Mouse (Mus musculus): Measurements from ENCODE around the gene Plk4. TPM values are rescaled to one million over a fixed set of nuclear protein-coding genes. Genes with fewer than 3 reads are reported as not detected.
"Not testable (repeated sequence)": the region's sequence is repeated elsewhere in the genome, so short reads cannot be mapped to it uniquely, and the experiment has no call there.

Gene Plk4
- polyA plus RNA-seq, 1 experiment from 2014 or later, result 13.0 TPM

DNA sequence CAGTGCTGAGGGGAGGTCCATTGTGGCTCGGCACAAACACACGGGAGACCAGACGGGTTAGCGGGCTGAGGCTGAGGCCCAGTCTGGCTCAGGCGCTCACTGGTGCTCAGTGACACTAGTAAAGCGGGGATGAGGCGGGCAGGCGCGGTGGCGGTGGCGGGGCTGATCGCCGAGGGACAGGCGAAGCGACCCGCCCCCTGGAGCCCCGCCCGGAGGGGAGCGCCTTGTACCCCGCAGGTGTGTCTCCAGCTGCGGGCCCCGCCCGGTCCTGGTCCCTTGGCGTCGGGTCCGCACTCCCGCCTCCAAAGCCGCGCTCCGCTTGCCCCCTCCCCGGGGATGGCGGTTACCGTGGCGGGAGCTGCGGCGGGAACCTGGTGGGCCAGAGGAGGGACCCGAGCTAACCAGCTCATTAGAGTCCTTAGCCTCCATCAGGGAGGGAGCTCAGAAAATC lies 579 bp downstream of the Plk4 start:
- Histone ChIP-seq H3K27ac (replicated peaks) (peak overlapping the region; percentile 74), H3K4me3 (ENCODE audit: low read depth, low read length) (peak overlapping the region; percentile 81), H3K9ac (ENCODE audit: low read length) (peak overlapping the region; percentile 83), H3K4me1 (replicated peaks; ENCODE audit: control insufficient read depth, insufficient read depth) (no peaks in the 10 kb centered on the region), H3K9me3 (ENCODE audit: control insufficient read depth, low read length) (no peaks in the 10 kb centered on the region), H3K36me3 (ENCODE audit: control insufficient read depth, insufficient read depth, low read length) (0 out of 2 replicates have a peak, but pooled peaks cover 3% of the 10 kb centered on the region), H3K4me2 (replicated peaks; ENCODE audit: low read depth) (peak overlapping the region; percentile 97), H3K27me3 (ENCODE audit: control insufficient read depth, insufficient read depth, low read length) (no peaks in the 10 kb centered on the region)
- TF ChIP-seq EP300 (optimal IDR thresholded peaks at IDR 0.05), result no peak
- no peak for TF ChIP-seq CTCF (IDR thresholded peaks at IDR 0.05; ENCODE audit: low read depth)
- under 1% methylated on average over 28 of the region's 37 CpGs for WGBS
- peak; percentile 68 for ATAC-seq (ENCODE audit: low FRiP score, low TSS enrichment)
- peak; percentile 63 for DNase-seq (ENCODE audit: low spot score)

DNA sequence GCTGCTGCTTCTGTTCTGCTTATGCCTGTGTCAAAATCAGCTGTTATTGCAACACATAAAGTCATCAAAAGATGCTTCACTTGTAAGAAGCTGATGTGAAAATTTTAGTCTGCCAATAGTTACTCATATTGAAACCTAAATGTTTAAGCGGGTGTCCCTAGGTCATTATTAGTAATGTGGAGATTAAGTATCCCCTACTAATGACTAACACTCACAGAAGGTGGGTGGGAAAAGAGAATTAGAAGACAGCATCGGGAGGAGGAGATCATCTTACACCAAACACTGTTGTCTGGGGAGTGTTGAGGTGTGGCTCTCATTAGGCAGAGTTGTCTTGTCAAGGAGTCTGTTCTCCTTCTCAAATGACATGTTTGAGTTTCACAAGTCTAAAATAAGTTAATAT lies 7.1 kb downstream of the Plk4 start:
- Histone ChIP-seq H3K4me2 (replicated peaks; ENCODE audit: low read depth) (no peak overlapping the region), H3K4me3 (ENCODE audit: low read depth, low read length) (no peak overlapping the region), H3K27me3 (ENCODE audit: control insufficient read depth, insufficient read depth, low read length) (no peaks in the 10 kb centered on the region), H3K9ac (ENCODE audit: low read length) (no peak overlapping the region), H3K27ac (replicated peaks) (no peak overlapping the region), H3K36me3 (ENCODE audit: control insufficient read depth, insufficient read depth, low read length) (0 out of 2 replicates have a peak, but pooled peaks cover 3% of the 10 kb centered on the region), H3K4me1 (replicated peaks; ENCODE audit: control insufficient read depth, insufficient read depth) (no peaks in the 10 kb centered on the region), H3K9me3 (ENCODE audit: control insufficient read depth, low read length) (no peaks in the 10 kb centered on the region)
- no peak for DNase-seq (ENCODE audit: low spot score)
- ATAC-seq (ENCODE audit: low FRiP score, low TSS enrichment), result no peak
- TF ChIP-seq CTCF (IDR thresholded peaks at IDR 0.05; ENCODE audit: low read depth), result no peak
- TF ChIP-seq EP300 (optimal IDR thresholded peaks at IDR 0.05), result no peak
- WGBS, result 61% methylated on average over 2 of the region's 2 CpGs

DNA sequence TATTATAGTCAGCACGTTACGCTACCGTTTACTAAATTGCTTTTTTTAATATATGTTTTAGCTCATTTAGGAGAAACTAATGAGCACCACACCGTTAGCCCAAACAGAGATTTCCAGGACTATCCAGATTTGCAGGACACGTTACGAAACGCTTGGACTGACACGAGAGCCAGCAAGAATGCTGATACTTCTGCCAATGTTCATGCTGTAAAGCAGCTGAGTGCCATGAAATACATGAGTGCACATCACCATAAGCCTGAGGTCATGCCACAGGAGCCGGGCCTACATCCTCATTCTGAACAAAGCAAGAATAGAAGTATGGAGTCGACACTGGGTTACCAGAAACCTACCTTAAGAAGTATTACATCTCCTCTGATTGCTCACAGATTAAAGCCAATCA lies 8.9 kb downstream of the Plk4 start:
- Histone ChIP-seq H3K27ac (replicated peaks) (no peak overlapping the region), H3K36me3 (ENCODE audit: control insufficient read depth, insufficient read depth, low read length) (0 out of 2 replicates have a peak, but pooled peaks cover 3% of the 10 kb centered on the region), H3K4me1 (replicated peaks; ENCODE audit: control insufficient read depth, insufficient read depth) (no peaks in the 10 kb centered on the region), H3K4me2 (replicated peaks; ENCODE audit: low read depth) (no peak overlapping the region), H3K4me3 (ENCODE audit: low read depth, low read length) (no peak overlapping the region), H3K27me3 (ENCODE audit: control insufficient read depth, insufficient read depth, low read length) (no peaks in the 10 kb centered on the region), H3K9me3 (ENCODE audit: control insufficient read depth, low read length) (no peaks in the 10 kb centered on the region), H3K9ac (ENCODE audit: low read length) (no peak overlapping the region)
- 93% methylated on average over 10 of the region's 10 CpGs for WGBS
- DNase-seq (ENCODE audit: low spot score) (no peak), ATAC-seq (ENCODE audit: low FRiP score, low TSS enrichment) (no peak)
- TF ChIP-seq CTCF (IDR thresholded peaks at IDR 0.05; ENCODE audit: low read depth), result no peak
- TF ChIP-seq EP300 (optimal IDR thresholded peaks at IDR 0.05), result no peak

DNA sequence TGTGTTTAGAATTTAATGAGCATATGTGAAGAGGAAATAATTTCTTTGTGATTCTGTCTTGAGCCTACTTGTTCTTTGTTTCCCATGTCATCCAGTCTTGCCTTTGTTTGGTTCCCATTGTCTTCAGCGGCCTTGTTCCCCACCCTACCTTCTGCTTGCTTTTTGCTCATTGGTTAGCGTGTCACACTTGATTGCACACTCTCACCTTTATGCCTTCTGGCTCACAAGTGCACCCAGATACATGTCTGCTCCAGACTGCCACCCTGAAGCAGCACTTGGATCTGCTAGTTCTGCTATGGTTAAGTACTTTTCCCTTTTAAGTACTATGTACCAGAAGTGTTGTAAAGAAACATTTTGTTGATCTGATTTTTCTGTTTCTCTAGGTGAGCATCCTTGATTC lies 10.1 kb downstream of the Plk4 start:
- 80% methylated on average over 2 of the region's 2 CpGs for WGBS
- H3K4me3 ChIP-seq (ENCODE audit: low read depth, low read length), result no peak overlapping the region
- H3K9me3 ChIP-seq (ENCODE audit: control insufficient read depth, low read length), result no peaks in the 10 kb centered on the region
- H3K27ac ChIP-seq (replicated peaks), result no peak overlapping the region
- H3K4me1 ChIP-seq (replicated peaks; ENCODE audit: control insufficient read depth, insufficient read depth), result no peaks in the 10 kb centered on the region
- ATAC-seq (ENCODE audit: low FRiP score, low TSS enrichment), result no peak
- no peak for DNase-seq (ENCODE audit: low spot score)
- no peaks in the 10 kb centered on the region for H3K27me3 ChIP-seq (ENCODE audit: control insufficient read depth, insufficient read depth, low read length)
- no peak overlapping the region for H3K4me2 ChIP-seq (replicated peaks; ENCODE audit: low read depth)
- H3K9ac ChIP-seq (ENCODE audit: low read length), result no peak overlapping the region
- 0 out of 2 replicates have a peak, but pooled peaks cover 3% of the 10 kb centered on the region for H3K36me3 ChIP-seq (ENCODE audit: control insufficient read depth, insufficient read depth, low read length)
- TF ChIP-seq EP300 (optimal IDR thresholded peaks at IDR 0.05), result no peak
- no peak for TF ChIP-seq CTCF (IDR thresholded peaks at IDR 0.05; ENCODE audit: low read depth)

DNA sequence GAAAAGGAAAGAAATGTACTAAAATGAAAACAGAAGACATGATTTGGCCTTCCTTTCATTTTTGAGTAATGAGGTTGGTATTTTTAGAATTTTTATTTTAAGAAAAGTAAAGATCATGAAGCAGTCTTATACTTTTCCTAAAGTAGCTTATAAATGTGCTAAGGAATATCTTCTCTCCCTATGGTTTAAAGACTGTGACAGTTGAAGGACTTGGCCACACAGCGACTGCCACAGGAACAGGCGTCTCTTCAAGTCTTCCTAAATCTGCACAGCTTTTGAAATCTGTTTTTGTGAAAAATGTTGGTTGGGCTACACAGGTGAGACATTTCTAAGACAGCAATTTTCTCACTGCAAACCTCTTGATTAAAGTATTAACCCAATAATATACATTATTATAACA lies 13.5 kb downstream of the Plk4 start:
- Histone ChIP-seq H3K9ac (ENCODE audit: low read length) (no peak overlapping the region), H3K27me3 (ENCODE audit: control insufficient read depth, insufficient read depth, low read length) (no peaks in the 10 kb centered on the region), H3K36me3 (ENCODE audit: control insufficient read depth, insufficient read depth, low read length) (no peaks in the 10 kb centered on the region), H3K4me3 (ENCODE audit: low read depth, low read length) (no peak overlapping the region), H3K4me1 (replicated peaks; ENCODE audit: control insufficient read depth, insufficient read depth) (no peaks in the 10 kb centered on the region), H3K9me3 (ENCODE audit: control insufficient read depth, low read length) (no peaks in the 10 kb centered on the region), H3K27ac (replicated peaks) (no peak overlapping the region), H3K4me2 (replicated peaks; ENCODE audit: low read depth) (no peak overlapping the region)
- DNase-seq (ENCODE audit: low spot score) (no peak), ATAC-seq (ENCODE audit: low FRiP score, low TSS enrichment) (no peak)
- 98% methylated on average over 2 of the region's 2 CpGs for WGBS
- TF ChIP-seq CTCF (IDR thresholded peaks at IDR 0.05; ENCODE audit: low read depth) (no peak), EP300 (optimal IDR thresholded peaks at IDR 0.05) (no peak)

DNA sequence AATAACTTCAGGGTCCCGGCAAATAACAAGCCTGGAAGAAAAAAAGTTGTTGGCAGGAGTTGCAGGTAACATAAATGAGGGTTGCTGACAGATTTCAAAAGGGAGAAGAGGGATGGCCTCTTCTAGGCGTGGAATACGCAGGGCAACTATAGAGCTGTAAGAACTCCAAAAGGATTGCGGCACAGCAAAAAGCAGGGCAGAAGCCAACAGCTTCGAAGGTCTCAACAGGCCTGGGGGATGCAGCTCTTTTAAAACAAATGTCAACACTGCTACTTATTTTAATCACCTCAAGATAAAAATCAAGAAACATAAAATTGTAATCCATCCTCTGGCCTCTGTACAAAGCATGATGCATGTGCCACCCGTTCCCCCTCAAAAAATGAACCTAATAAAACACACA lies 45.7 kb downstream of the Plk4 start:
- ATAC-seq (ENCODE audit: low FRiP score, low TSS enrichment); H3K9me3 ChIP-seq (ENCODE audit: control insufficient read depth, low read length); H3K27ac ChIP-seq (replicated peaks): not testable (repeated sequence)

More for the DNA sequence above, 45.7 kb downstream of the Plk4 start:
- H3K9ac ChIP-seq (ENCODE audit: low read length); H3K27me3 ChIP-seq (ENCODE audit: control insufficient read depth, insufficient read depth, low read length); H3K4me1 ChIP-seq (replicated peaks; ENCODE audit: control insufficient read depth, insufficient read depth); DNase-seq (ENCODE audit: low spot score); H3K36me3 ChIP-seq (ENCODE audit: control insufficient read depth, insufficient read depth, low read length): not testable (repeated sequence)
- H3K4me3 ChIP-seq (ENCODE audit: low read depth, low read length), result 0 out of 2 replicates have a peak overlapping the region, but pooled peaks have one; percentile 43
- peak overlapping the region; percentile 52; the same call in 1 of the 2 replicates for H3K4me2 ChIP-seq (replicated peaks; ENCODE audit: low read depth)
- 69% methylated on average over 5 of the region's 6 CpGs for WGBS

Data from stomach, postnatal 0 days (tissue).